Mouse (Mus musculus) layer of hippocampus, adult 9-11 months (tissue): Measurements from ENCODE around the gene Bag5.

ENCODE experiments used
- DNase-seq: peaks from one replicate; pipeline ENCODE4 v3.0.0; 2022

The Bag5 gene

GRCm38 (mm10) chr12:111694880-111695804, 17.9 kb downstream of the Bag5 start:
- peak; percentile 73 for DNase-seq

GRCm38 (mm10) chr12:111694271-111694781, 18.7 kb downstream of the Bag5 start:
- no peak for DNase-seq

- peak; percentile 94 for DNase-seq
Observed at GRCm38 (mm10) chr12:111693341-111694270, 19.5 kb downstream of the Bag5 start.

GRCm38 (mm10) chr12:111692899-111693298, 20.2 kb downstream of the Bag5 start:
- no peak for DNase-seq

- DNase-seq: peak; percentile 72
Observed at GRCm38 (mm10) chr12:111691346-111691872, 21.6 kb downstream of the Bag5 start.

GRCm38 (mm10) chr12:111689426-111689825, 23.6 kb downstream of the Bag5 start:
- no peak for DNase-seq

- DNase-seq: no peak
Observed at GRCm38 (mm10) chr12:111688069-111688428, 25.0 kb downstream of the Bag5 start.

GRCm38 (mm10) chr12:111687350-111688068, 25.5 kb downstream of the Bag5 start:
- DNase-seq: peak; percentile 84

GRCm38 (mm10) chr12:111686390-111686789, 26.7 kb downstream of the Bag5 start:
- DNase-seq: no peak

GRCm38 (mm10) chr12:111682806-111683205, 30.3 kb downstream of the Bag5 start:
- no peak for DNase-seq

- DNase-seq: peak; percentile 77
Observed at GRCm38 (mm10) chr12:111682003-111682402, 31.1 kb downstream of the Bag5 start.

- DNase-seq: no peak
Observed at GRCm38 (mm10) chr12:111681305-111681704, 31.8 kb downstream of the Bag5 start.

- DNase-seq: no peak
Observed at GRCm38 (mm10) chr12:111680661-111681060, 32.4 kb downstream of the Bag5 start.

GRCm38 (mm10) chr12:111678997-111679396, 34.1 kb downstream of the Bag5 start:
- no peak for DNase-seq

- DNase-seq: no peak
Observed at GRCm38 (mm10) chr12:111678670-111678933, 34.5 kb downstream of the Bag5 start.

GRCm38 (mm10) chr12:111677882-111678669, 35.0 kb downstream of the Bag5 start, which contains the start of gene Trmt61a:
TSS of gene Trmt61a (plus strand) at chr12:111678105.
- peak; percentile 91 for DNase-seq

GRCm38 (mm10) chr12:111677421-111677820, 35.6 kb downstream of the Bag5 start:
- DNase-seq: no peak

GRCm38 (mm10) chr12:111675797-111676580, 37.1 kb downstream of the Bag5 start:
- DNase-seq: no peak

GRCm38 (mm10) chr12:111674850-111675486, 38.1 kb downstream of the Bag5 start:
- no peak for DNase-seq

GRCm38 (mm10) chr12:111672581-111672980, 40.5 kb downstream of the Bag5 start:
- DNase-seq: no peak
